Mouse (Mus musculus) naive thymus-derived CD4-positive, alpha-beta T cell, adult 2 months (primary cell): ENCODE measurements around the gene Gm5737.
A peak's percentile ranks its signal among the peaks of the same experiment; 100 is the strongest.

Experiments used
- DNase-seq: peaks from one replicate; pipeline ENCODE4 v3.0.0-alpha.2; 2011; ENCODE audit warnings: low read depth

Gm5737 gene

GRCm38 (mm10) chr7:120843037-120843621 lies 31.0 kb downstream of the Gm5737 start:
- DNase-seq, result peak; percentile 71

- DNase-seq, result no peak
Measured at GRCm38 (mm10) chr7:120843852-120844435, 31.8 kb downstream of the Gm5737 start.

GRCm38 (mm10) chr7:120844689-120845088 lies 32.5 kb downstream of the Gm5737 start:
- no peak for DNase-seq

GRCm38 (mm10) chr7:120848831-120849512 lies 36.8 kb downstream of the Gm5737 start:
- no peak for DNase-seq

- DNase-seq, result no peak
Measured at GRCm38 (mm10) chr7:120850165-120850564, 38.0 kb downstream of the Gm5737 start.

GRCm38 (mm10) chr7:120859854-120860253 lies 47.7 kb downstream of the Gm5737 start:
- no peak for DNase-seq

- no peak for DNase-seq
Measured at GRCm38 (mm10) chr7:120860799-120861487, 48.8 kb downstream of the Gm5737 start.

- no peak for DNase-seq
Measured at GRCm38 (mm10) chr7:120861488-120862047, 49.4 kb downstream of the Gm5737 start.

- no peak for DNase-seq
Measured at GRCm38 (mm10) chr7:120862196-120862595, 50.0 kb downstream of the Gm5737 start.

GRCm38 (mm10) chr7:120862626-120863025 lies 50.5 kb downstream of the Gm5737 start:
- DNase-seq, result no peak

GRCm38 (mm10) chr7:120863476-120863875 lies 51.3 kb downstream of the Gm5737 start:
- DNase-seq, result no peak

- no peak for DNase-seq
Measured at GRCm38 (mm10) chr7:120865100-120865499, 52.9 kb downstream of the Gm5737 start.

GRCm38 (mm10) chr7:120865832-120866231 lies 53.7 kb downstream of the Gm5737 start:
- DNase-seq, result no peak

- no peak for DNase-seq
Measured at GRCm38 (mm10) chr7:120866684-120867083, 54.5 kb downstream of the Gm5737 start.

- DNase-seq, result no peak
Measured at GRCm38 (mm10) chr7:120867720-120868119, 55.6 kb downstream of the Gm5737 start.

GRCm38 (mm10) chr7:120869883-120870282 lies 57.7 kb downstream of the Gm5737 start:
- no peak for DNase-seq

GRCm38 (mm10) chr7:120870431-120871008 lies 58.4 kb downstream of the Gm5737 start:
- DNase-seq, result no peak

GRCm38 (mm10) chr7:120873083-120873482 lies 60.9 kb downstream of the Gm5737 start:
- DNase-seq, result no peak

GRCm38 (mm10) chr7:120874021-120874420 lies 61.9 kb downstream of the Gm5737 start:
- DNase-seq, result no peak

- no peak for DNase-seq
Measured at GRCm38 (mm10) chr7:120874764-120875539, 62.8 kb downstream of the Gm5737 start.
